Mouse (Mus musculus) NIH3T3 (cell line): ENCODE results near the gene Nufip1.

ENCODE experiments used
- DNase-seq: peaks from one replicate; pipeline ENCODE4 v3.0.0-alpha.2; 2012; ENCODE audit warnings: low read depth

Nufip1 gene

DNA sequence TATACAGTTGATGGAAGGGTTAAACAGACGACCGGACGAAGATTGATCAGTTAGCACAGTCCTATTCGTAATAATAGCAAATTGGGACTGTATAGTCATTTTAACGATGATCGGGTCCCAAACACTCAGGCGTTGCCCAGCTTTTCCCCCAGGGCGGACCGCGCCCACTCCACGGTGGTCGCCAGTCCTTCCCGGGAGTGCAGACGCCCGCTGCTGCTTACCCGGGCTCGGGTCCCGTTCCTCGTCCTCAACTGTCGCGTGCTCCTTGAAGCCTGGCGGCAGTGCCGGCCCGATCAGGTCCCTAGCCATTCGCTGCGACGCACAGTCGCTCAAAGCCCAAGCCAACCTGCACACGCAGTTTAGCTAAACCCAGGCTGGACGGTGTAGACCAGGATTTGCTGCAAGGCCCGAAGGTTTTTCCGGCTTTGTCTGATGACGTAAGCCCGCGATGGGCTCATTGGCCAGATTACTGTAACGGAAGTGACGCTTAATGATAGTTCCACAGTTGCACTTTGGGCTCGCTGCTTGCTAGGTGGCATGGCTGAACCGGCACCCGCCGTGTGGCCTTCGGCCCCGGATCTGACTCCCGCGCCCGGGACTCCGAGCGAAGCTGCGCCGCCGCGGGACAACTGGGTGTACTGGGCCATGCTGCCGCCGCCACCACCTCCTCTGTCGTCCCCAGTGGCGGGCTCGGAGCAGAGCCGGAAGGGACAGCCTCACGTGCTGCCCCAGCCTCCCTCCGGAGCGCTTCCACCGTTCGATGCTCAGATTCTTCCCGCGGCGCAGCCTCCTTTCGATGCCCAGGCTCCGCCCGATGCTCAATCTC lies at the start of gene Nufip1, which contains the start of gene Gpalpp1:
TSS of gene Nufip1 (plus strand) at position 496 of the 826 bp plus-strand sequence.
TSS of gene Gpalpp1 (minus strand) at position 365 of the 826 bp plus-strand sequence.
- DNase-seq = peak; percentile 94

- peak; percentile 22 for DNase-seq
These were observed 43.5 kb upstream of the Nufip1 start for GRCm38 (mm10) chr14:76067237-76067636.

DNA sequence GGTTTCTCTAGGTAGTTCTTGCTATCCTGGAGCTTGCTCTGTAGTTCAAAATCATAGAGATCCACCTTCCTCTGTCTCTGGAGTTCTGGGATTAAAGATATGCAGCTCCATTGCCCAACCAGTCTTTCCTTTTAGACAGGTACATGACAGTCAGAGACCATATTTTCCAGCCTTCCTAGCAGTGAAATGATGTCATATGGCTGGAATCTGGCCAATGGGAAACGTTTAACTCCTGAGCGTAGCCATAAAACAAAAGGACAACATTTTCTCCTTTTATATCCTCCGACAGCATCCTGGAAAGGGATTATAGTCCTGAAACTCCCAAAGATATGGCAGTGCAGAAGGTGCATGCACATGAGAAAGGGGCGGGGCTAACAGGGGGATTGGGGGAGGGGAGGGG lies 42.4 kb upstream of the Nufip1 start:
- DNase-seq = peak; percentile 22

GRCm38 (mm10) chr14:76069296-76069695 lies 41.4 kb upstream of the Nufip1 start:
- DNase-seq = no peak

DNA sequence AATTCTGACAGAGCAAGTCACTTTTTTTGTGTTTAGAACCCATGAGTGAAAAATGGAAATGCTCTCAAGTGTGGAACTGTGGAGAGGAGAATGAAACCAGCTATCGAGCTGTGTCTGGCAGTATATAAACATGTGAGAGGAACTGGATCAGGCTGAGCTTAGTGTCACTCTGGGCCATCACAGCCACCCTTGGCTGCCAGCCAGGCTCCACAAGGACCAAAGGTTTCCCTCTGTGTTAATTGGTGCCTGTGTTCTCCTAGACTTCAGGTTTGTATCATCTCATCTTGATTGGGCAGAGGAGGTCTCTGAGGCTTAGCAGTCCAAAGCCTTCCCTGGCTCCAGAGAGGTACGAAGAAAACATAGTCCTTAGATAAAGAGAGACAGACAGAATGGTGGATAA lies 38.1 kb upstream of the Nufip1 start:
- DNase-seq = no peak

- DNase-seq = no peak
These were observed 36.5 kb upstream of the Nufip1 start for GRCm38 (mm10) chr14:76074206-76074605.

GRCm38 (mm10) chr14:76075721-76076120 lies 35.0 kb upstream of the Nufip1 start:
- no peak for DNase-seq

- no peak for DNase-seq
These were observed 34.1 kb upstream of the Nufip1 start for GRCm38 (mm10) chr14:76076602-76077001.

DNA sequence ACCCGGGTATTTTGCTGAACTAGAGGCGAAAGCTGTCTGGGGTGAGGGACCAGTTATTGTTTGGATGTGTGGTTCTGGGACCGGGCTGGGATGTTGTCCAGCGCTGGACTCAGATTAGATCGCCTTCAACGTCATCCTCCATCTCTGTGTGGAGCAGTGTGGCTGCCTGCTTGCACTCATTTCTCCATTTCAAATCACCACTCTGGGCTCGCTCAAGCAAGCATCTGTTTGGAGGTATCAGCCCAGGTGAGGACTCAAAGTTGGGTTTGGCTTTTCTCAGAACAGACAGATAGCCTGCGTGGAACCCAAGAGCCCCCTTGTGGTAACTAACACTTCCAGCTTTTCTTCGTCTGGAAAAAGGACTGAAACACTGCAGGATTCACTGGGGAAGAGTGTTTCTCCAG lies 33.6 kb upstream of the Nufip1 start:
- DNase-seq = peak; percentile 73

GRCm38 (mm10) chr14:76081451-76081850 lies 29.2 kb upstream of the Nufip1 start:
- DNase-seq = no peak

GRCm38 (mm10) chr14:76082086-76082636 lies 28.5 kb upstream of the Nufip1 start:
- DNase-seq = no peak

DNA sequence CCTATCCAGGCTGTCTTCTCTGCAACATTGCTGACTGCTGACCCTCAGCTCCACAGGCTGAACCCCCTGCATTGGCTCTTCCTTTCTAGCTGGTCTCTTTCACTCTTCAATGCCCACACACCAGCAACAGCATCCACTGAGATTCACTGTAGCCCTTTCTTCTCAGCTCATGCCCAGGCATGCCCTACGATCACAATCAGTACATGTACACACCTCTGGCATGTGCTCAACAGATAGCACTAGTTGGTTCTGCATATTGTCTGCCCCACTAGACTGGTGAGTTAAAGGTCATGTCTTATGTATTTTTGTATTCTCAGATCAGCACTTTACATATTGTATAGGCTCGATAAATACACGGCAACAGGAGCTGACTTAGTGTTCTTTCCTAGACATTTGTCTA lies 26.5 kb upstream of the Nufip1 start:
- no peak for DNase-seq

DNA sequence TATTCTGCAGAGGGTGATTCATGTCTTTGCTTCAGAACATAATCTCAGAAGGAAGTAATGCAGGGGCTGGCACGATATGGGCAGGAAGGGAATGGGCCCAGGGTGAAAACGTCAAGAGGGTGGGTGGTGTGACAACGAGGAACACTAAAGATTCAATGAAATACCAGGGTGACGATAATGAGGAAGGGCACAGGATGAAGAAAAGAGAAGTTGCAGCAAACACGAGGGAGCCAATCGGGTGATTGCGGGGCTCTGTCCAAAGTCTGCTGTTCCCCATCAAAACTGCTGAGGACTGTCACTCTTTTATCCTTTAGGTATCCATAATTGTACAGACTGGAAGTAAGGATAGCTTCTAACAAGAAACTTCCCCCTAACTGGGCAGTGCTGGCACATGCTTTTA lies 13.4 kb upstream of the Nufip1 start:
- DNase-seq = no peak

DNA sequence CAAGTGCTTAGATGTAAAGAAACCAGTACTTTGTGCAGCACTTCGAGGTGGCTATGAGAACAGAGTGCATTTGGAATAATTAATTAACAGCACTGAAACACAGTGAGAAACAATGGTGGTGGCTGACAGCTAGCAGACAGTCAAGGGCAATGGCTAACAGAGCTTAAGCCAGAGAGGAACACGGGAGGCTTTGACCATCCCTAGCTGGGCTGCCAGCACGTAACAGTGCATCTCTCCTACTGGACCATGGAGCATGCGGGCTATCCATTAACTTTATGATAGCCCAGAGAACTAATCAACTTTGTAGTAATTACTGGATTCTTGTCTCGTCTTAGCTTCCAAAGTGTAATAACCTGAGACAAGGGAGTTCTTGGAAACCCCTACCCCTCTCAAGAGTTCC lies 12.9 kb upstream of the Nufip1 start:
- DNase-seq = no peak

DNA sequence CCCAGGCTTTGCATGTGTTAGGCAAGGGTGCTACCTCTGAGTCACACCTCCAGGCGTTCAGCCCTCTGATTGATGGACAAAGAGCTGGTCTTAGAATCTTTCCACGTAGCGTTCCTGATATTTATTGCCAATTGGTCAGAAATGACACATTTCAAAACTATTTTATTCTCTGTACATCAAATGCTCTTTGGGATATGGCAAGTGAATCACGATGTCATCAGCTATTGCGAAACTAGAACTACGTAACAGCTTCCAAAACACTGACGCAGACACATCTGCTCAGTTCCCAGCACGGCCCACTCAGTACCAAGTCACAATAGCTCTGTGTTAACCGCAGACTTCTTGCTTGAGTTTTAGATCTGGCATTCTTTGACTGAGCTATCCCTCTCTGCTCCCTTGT lies 11.1 kb upstream of the Nufip1 start:
- DNase-seq = peak; percentile 94

GRCm38 (mm10) chr14:76115744-76116143 lies 5.1 kb downstream of the Nufip1 start:
- no peak for DNase-seq

GRCm38 (mm10) chr14:76118963-76119362 lies 8.3 kb downstream of the Nufip1 start:
- peak; percentile 57 for DNase-seq

GRCm38 (mm10) chr14:76120472-76120871 lies 9.8 kb downstream of the Nufip1 start:
- no peak for DNase-seq

DNA sequence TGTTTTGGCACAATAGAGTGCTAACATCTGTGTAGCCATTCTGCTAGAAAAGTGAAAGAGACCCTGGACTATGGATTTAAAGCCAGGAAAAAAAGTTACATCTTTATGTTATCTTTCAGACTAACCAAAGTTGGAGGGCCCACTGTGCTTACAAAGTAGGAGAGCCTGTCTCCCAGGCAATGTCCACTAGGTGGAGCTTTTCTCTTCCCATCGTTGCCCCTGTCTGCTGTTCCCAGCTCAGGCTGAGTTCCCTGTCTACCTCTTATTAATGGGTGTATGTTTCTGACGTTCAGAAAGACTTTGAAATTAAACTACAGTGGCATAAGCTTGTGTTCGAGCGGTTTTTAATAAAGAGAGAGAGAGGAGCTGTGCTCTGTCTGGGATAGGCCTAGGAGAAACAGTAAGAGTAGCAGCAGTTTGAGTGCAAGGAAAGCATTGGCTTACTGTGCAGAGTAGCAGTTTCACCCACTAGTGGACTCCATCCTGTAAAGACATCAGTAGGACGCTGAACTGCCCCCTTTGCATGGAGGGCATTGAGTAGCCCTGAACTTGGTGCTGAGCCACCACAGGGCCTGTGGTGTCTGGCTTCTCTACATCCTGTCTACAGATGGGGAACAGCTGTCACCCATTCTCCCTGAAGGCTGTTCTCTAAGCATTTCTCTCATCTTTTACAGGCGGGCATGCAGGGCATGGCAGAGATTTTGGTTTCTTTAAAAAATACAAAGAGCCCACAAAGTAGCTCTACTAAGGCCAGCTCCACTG lies 11.4 kb downstream of the Nufip1 start:
- DNase-seq = peak; percentile 78

- no peak for DNase-seq
These were observed 12.0 kb downstream of the Nufip1 start for GRCm38 (mm10) chr14:76122663-76123058.

GRCm38 (mm10) chr14:76127311-76127710 lies 16.6 kb downstream of the Nufip1 start:
- DNase-seq = no peak

- no peak for DNase-seq
These were observed 17.5 kb downstream of the Nufip1 start for GRCm38 (mm10) chr14:76128174-76128573.

- DNase-seq = no peak
These were observed 24.3 kb downstream of the Nufip1 start for GRCm38 (mm10) chr14:76134975-76135374.
